In genomic region chr14:6304743-6305142, GRCm38 (mm10) we compare ENCODE assay signal across 8 mouse cellular contexts. TPM values are rescaled to one million over a fixed set of nuclear protein-coding genes. Genes with fewer than 3 reads are reported as not detected.
A peak's percentile ranks its signal among the peaks of the same experiment; 100 is the strongest.
DNase-seq lines count a peak whose midpoint lies in the region; TF ChIP-seq lines count a peak whose summit lies in the region.
"Not testable (repeated sequence)": the region's sequence is repeated elsewhere in the genome, so short reads cannot be mapped to it uniquely, and the experiment has no call there.
"Had no signal": no experiment of that assay in that cellular context is flagged by ENCODE, and none has a peak within 500 bp of the region (broad histone marks: within the 10 kb centered on the region; RNA-seq: fewer than 3 reads in every experiment).

Gm21103 (minus strand) TSS chr14:6304843.

- TF ChIP-seq POLR2A in testis, adult 2 months (IDR thresholded peaks at IDR 0.05; ENCODE audit: control insufficient read depth, low read depth, low read length) = not testable (repeated sequence)

- H3K4me1 ChIP-seq in testis, adult 2 months (ENCODE audit: control insufficient read depth, insufficient read depth, low read length) = not testable (repeated sequence)

- peak; percentile 36 for DNase-seq in heart, adult 11 months

- not testable (repeated sequence) for H3K27me3 ChIP-seq in testis, adult 2 months (ENCODE audit: control insufficient read depth, insufficient read depth, low read length)

- peak within 1 kb of the TSS; percentile 21 for H3K4me3 ChIP-seq in testis, adult 2 months (ENCODE audit: control insufficient read depth, low read depth, low read length)

- H3K27ac ChIP-seq in testis, adult 2 months (ENCODE audit: control insufficient read depth, insufficient read depth, low read depth, low read length) = not testable (repeated sequence)

- not testable (repeated sequence) for TF ChIP-seq CTCF in testis, adult 2 months (IDR thresholded peaks at IDR 0.05; ENCODE audit: control insufficient read depth, insufficient read depth, insufficient replicate concordance, low read depth, low read length)

- H3K36me3 ChIP-seq in testis, adult 2 months (ENCODE audit: control insufficient read depth, insufficient read depth, low read length) = not testable (repeated sequence)

RNA-seq across cellular contexts. Expression of gene Gm21103, which starts in this region (rescaled TPM):
- 30.6 and 36.8 TPM in 2 replicates for polyA plus RNA-seq in testis, adult 2 months (2012; rRNA removed)
- polyA plus RNA-seq: adrenal gland, adult 2 months; C2C12; CD4-positive, CD25-positive, alpha-beta regulatory T cell, adult 4 months; cerebellum, adult 2 months; G1E; Patski had no signal
